Mouse (Mus musculus) thymus, adult 18-20 months (tissue): ENCODE results near the gene Rpl36-ps4.
"Not testable (repeated sequence)": the region's sequence is repeated elsewhere in the genome, so short reads cannot be mapped to it uniquely, and the experiment has no call there.

Source experiments
- DNase-seq, 2 experiments: peaks; one replicate each; pipeline ENCODE4 v3.0.0; 2022; ENCODE audit warnings: mixed read lengths in 2 of 2

Gene Rpl36-ps4

GRCm38 (mm10) chr17:87948965-87949584 lies 28.3 kb downstream of the Rpl36-ps4 start:
- peak; percentile 46 to 51 for DNase-seq

- DNase-seq: not testable (repeated sequence)
Observed at GRCm38 (mm10) chr17:87954618-87955124, 33.9 kb downstream of the Rpl36-ps4 start.

- DNase-seq: no peak
Observed at GRCm38 (mm10) chr17:87957096-87957840, 36.5 kb downstream of the Rpl36-ps4 start.

- DNase-seq: no peak
Observed at GRCm38 (mm10) chr17:87958283-87958682, 37.5 kb downstream of the Rpl36-ps4 start.

- not testable (repeated sequence) for DNase-seq
Observed at GRCm38 (mm10) chr17:87959406-87959805, 38.6 kb downstream of the Rpl36-ps4 start.

- not testable (repeated sequence) for DNase-seq
Observed at GRCm38 (mm10) chr17:87959931-87960330, 39.2 kb downstream of the Rpl36-ps4 start.

- no peak for DNase-seq
Observed at GRCm38 (mm10) chr17:87963081-87964075, 42.6 kb downstream of the Rpl36-ps4 start.

- not testable (repeated sequence) for DNase-seq
Observed at GRCm38 (mm10) chr17:87968483-87968926, 47.7 kb downstream of the Rpl36-ps4 start.
